16 mouse cellular contexts compared by ENCODE assay signal in the genomic region with DNA sequence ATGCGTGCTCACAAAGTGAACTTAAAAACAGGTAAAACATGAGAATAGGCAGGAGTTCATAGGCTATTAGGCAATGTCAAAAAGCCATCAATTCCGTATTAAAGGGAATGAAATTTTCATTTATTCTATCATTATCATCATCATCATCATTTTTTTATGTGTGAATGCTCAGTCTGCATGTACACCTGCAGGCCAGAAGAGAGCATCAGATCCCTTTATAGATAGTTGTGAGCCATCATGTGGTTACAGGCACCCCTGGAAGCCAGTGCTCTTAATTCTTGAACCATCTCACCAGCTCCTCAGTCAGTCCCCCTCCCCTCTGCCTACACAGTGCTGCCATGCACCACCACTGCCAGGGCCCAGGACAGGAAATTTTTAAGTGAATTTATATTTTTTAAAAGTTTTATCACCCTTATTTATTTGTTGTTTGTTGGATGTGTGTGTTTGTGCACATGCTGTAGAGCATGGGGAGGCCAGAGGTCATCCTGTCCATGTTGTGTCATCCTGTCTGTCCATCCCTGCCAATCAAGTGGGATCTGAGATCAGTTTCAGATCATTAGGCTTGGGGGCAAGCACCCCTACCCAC. TPM values are rescaled to one million over a fixed set of nuclear protein-coding genes. Genes with fewer than 3 reads are reported as not detected.
A peak's percentile ranks its signal among the peaks of the same experiment; 100 is the strongest.
DNase-seq lines count a peak whose midpoint lies in the region; ATAC-seq and TF ChIP-seq lines count a peak whose summit lies in the region.
"Had no signal": no experiment of that assay in that cellular context is flagged by ENCODE, and none has a peak within 500 bp of the region (broad histone marks: within the 10 kb centered on the region; RNA-seq: fewer than 3 reads in every experiment).

No protein-coding gene starts in this region.

- H3K4me1 ChIP-seq in hindbrain, postnatal 0 days (ENCODE audit: insufficient read depth, low read length): peaks cover 13% of the 10 kb centered on the region
- H3K4me1 ChIP-seq in hindbrain, embryonic 14.5 days (replicated peaks; ENCODE audit: control insufficient read depth, insufficient read depth, low read length): peaks cover 13% of the 10 kb centered on the region
- H3K4me1 ChIP-seq in CH12.LX (ENCODE audit: control insufficient read depth in 1 of 2, insufficient read depth in 2 of 2): peaks cover 11 to 18% of the 10 kb centered on the region in 2 experiments

- in situ Hi-C loops in CH12.LX (cut with MboI; ENCODE audit: low pct_ligation_motif_present, low pct_unique_long_range_greater_than_20kb, low sequenced_read_pairs): no loop called here

- DNase-seq in cerebellum, adult 9-10 months: peak; percentile 59
- DNase-seq in cerebellum, adult 11 months: no peak
- DNase-seq in hindbrain, postnatal 0 days (ENCODE audit: low spot score): no peak
- DNase-seq in hindbrain, embryonic 14.5 days (ENCODE audit: low spot score): no peak
- no peak for DNase-seq in CH12.LX (ENCODE audit: extremely low read depth)
- DNase-seq in kidney, adult 18-20 months: no peak
- no peak for DNase-seq in left cerebral cortex, adult 8-10 months (ENCODE audit: low spot score in 2 of 2)
- DNase-seq: adrenal gland, adult 8-10 months; adrenal gland, postnatal 36 days; heart, postnatal 36 days had no signal

- no peak overlapping the region for H3K4me3 ChIP-seq in hindbrain, postnatal 0 days (ENCODE audit: low read length)
- no peak overlapping the region for H3K4me3 ChIP-seq in hindbrain, embryonic 14.5 days (replicated peaks; ENCODE audit: low read length)
- H3K4me3 ChIP-seq in CH12.LX (replicated peaks in 1 of 3; ENCODE audit: low read depth in 2 of 3, low read length in 2 of 3, poor library complexity in 1 of 3): no peak overlapping the region
- H3K4me3 ChIP-seq: heart, embryonic 13.5 days had no signal

- peak; percentile 17 for TF ChIP-seq CTCF in hindbrain, postnatal 0 days (IDR thresholded peaks at IDR 0.05; ENCODE audit: low read depth)
- TF ChIP-seq CTCF in CH12.LX (conservative IDR thresholded peaks at IDR 0.05 in 1 of 2, IDR thresholded peaks at IDR 0.05 in 1 of 2; ENCODE audit: low read depth in 2 of 2, low read length in 2 of 2): peak in 1 of 2 experiments; percentile 37; a peak in 2 of 4 replicates

- H3K27ac ChIP-seq in hindbrain, postnatal 0 days: no peak overlapping the region
- H3K27ac ChIP-seq in hindbrain, embryonic 14.5 days: no peak overlapping the region
- no peak overlapping the region for H3K27ac ChIP-seq in CH12.LX (ENCODE audit: insufficient read depth, low read depth)
- H3K27ac ChIP-seq: embryonic facial prominence, embryonic 12.5 days; forebrain, embryonic 12.5 days; heart, embryonic 13.5 days; intestine, embryonic 15.5 days had no signal

- H3K36me3 ChIP-seq in hindbrain, postnatal 0 days (ENCODE audit: insufficient read depth, low read length): no peaks in the 10 kb centered on the region
- H3K36me3 ChIP-seq in hindbrain, embryonic 14.5 days (replicated peaks; ENCODE audit: control insufficient read depth, insufficient read depth): peaks cover 5% of the 10 kb centered on the region
- H3K36me3 ChIP-seq in CH12.LX (replicated peaks in 1 of 2; ENCODE audit: control insufficient read depth in 1 of 2, insufficient read depth in 1 of 2, low read length in 1 of 2): peaks cover 7 to 12% of the 10 kb centered on the region in 2 experiments
- H3K36me3 ChIP-seq: intestine, embryonic 15.5 days had no signal

- no peak overlapping the region for H3K9ac ChIP-seq in hindbrain, postnatal 0 days (replicated peaks; ENCODE audit: low read length)
- no peak overlapping the region for H3K9ac ChIP-seq in hindbrain, embryonic 14.5 days
- no peak overlapping the region for H3K9ac ChIP-seq in CH12.LX (ENCODE audit: insufficient read depth, low read depth)
- H3K9ac ChIP-seq: embryonic facial prominence, embryonic 12.5 days; forebrain, embryonic 12.5 days; heart, embryonic 13.5 days; intestine, embryonic 15.5 days had no signal

- no peak overlapping the region for H3K4me2 ChIP-seq in hindbrain, postnatal 0 days (ENCODE audit: low read depth, low read length)
- H3K4me2 ChIP-seq in hindbrain, embryonic 14.5 days (replicated peaks): no peak overlapping the region
- no peak overlapping the region for H3K4me2 ChIP-seq in CH12.LX (ENCODE audit: insufficient read depth, low read depth, poor library complexity, severe bottlenecking)
- H3K4me2 ChIP-seq: forebrain, embryonic 12.5 days had no signal

- no peaks in the 10 kb centered on the region for H3K27me3 ChIP-seq in hindbrain, postnatal 0 days (ENCODE audit: insufficient read depth, low read length)
- no peaks in the 10 kb centered on the region for H3K27me3 ChIP-seq in hindbrain, embryonic 14.5 days (ENCODE audit: control insufficient read depth, insufficient read depth, low read length)
- no peaks in the 10 kb centered on the region for H3K27me3 ChIP-seq in CH12.LX (replicated peaks)
- H3K27me3 ChIP-seq: embryonic facial prominence, embryonic 12.5 days; heart, embryonic 13.5 days; intestine, embryonic 15.5 days had no signal

- H3K79me2 ChIP-seq in CH12.LX (replicated peaks; ENCODE audit: control insufficient read depth, extremely low read depth, insufficient read depth, poor library complexity, severe bottlenecking): peaks cover 18% of the 10 kb centered on the region

- no peaks in the 10 kb centered on the region for H3K9me3 ChIP-seq in hindbrain, postnatal 0 days (ENCODE audit: low read length)
- no peaks in the 10 kb centered on the region for H3K9me3 ChIP-seq in hindbrain, embryonic 14.5 days (ENCODE audit: control insufficient read depth, low read length)
- peaks cover 2% of the 10 kb centered on the region for H3K9me3 ChIP-seq in CH12.LX (replicated peaks; ENCODE audit: low read length)
- H3K9me3 ChIP-seq: embryonic facial prominence, embryonic 12.5 days; forebrain, embryonic 12.5 days; heart, embryonic 13.5 days; intestine, embryonic 15.5 days had no signal

- TF ChIP-seq POLR2A in CH12.LX (IDR thresholded peaks at IDR 0.05; ENCODE audit: low read depth, low read length): no peak

- TF ChIP-seq RAD21 in CH12.LX (IDR thresholded peaks at IDR 0.05; ENCODE audit: low read depth, low read length): no peak; the same call in none of the 2 replicates

- 94% methylated on average over 2 of the region's 2 CpGs for WGBS in hindbrain, postnatal 0 days
- 94% methylated on average over 2 of the region's 2 CpGs for WGBS in hindbrain, embryonic 14.5 days

- no peak for ATAC-seq in hindbrain, postnatal 0 days
- no peak for ATAC-seq in hindbrain, embryonic 14.5 days (ENCODE audit: low FRiP score)
- ATAC-seq: forebrain, embryonic 16.5 days; hindbrain, embryonic 16.5 days; intestine, embryonic 15.5 days had no signal

- no peak for TF ChIP-seq EP300 in CH12.LX (IDR thresholded peaks at IDR 0.05; ENCODE audit: low read length)

- dilution Hi-C loops in CH12.LX (cut with MboI; ENCODE audit: extremely low pct_ligation_motif_present, extremely low pct_unique_long_range_greater_than_20kb, low sequenced_read_pairs): no loop called here

TF ChIP-seq in CH12.LX, 34 proteins besides CTCF, POLR2A, EP300 and RAD21:
- TF ChIP-seq CHD1 (IDR thresholded peaks at IDR 0.05; ENCODE audit: low read depth, low read length): no peak
- 0 out of 2 replicates have a peak, but pooled peaks have one; percentile 5 for TF ChIP-seq SMC3 (IDR thresholded peaks at IDR 0.05; ENCODE audit: low read depth, low read length)
TF ChIP-seq in CH12.LX: peak in this region for 1.

RNA-seq across cellular contexts. Expression of gene Zcwpw1, which starts 1.4 kb away (rescaled TPM):
- 3.8 and 4.9 TPM in 2 replicates for total RNA-seq in hindbrain, postnatal 0 days (2014; rRNA removed)
- 11.4 TPM in 2 replicates for polyA plus RNA-seq in hindbrain, postnatal 0 days (2015; fragmentation: Nextera tagmentation; extraction: Ambion mirVana)
- polyA plus RNA-seq in hindbrain, embryonic 14.5 days (2014; fragmentation: Nextera tagmentation; extraction: Ambion mirVana): 7.9 and 8.3 TPM in 2 replicates
- total RNA-seq in CH12.LX (2012; rRNA removed): 1.3 and 1.9 TPM in 2 replicates
- total RNA-seq in CH12.LX (2014; rRNA removed): 2.3 and 3.0 TPM in 2 replicates
- 1.5 and 2.8 TPM in 2 replicates for polyA plus RNA-seq in CH12.LX (2012; ENCODE audit: insufficient read length, low read depth)
- 1 to 10 TPM; 5.9 to 8.7 (median 7.8) TPM for total RNA-seq in left cerebral cortex, adult 8-10 months (2022)

RNA-seq across cellular contexts. Expression of gene Mepce, which starts 1.6 kb away (rescaled TPM):
- total RNA-seq in hindbrain, postnatal 0 days (2014; rRNA removed): 40.3 and 49.2 TPM in 2 replicates
- polyA plus RNA-seq in hindbrain, postnatal 0 days (2015; fragmentation: Nextera tagmentation; extraction: Ambion mirVana): 16.8 and 17.1 TPM in 2 replicates
- 11.0 and 11.7 TPM in 2 replicates for polyA plus RNA-seq in hindbrain, embryonic 14.5 days (2014; fragmentation: Nextera tagmentation; extraction: Ambion mirVana)
- total RNA-seq in CH12.LX (2012; rRNA removed) (32.7 and 38.5 TPM in 2 replicates), CH12.LX (2014; rRNA removed) (31.1 and 37.3 TPM in 2 replicates)
- polyA plus RNA-seq in CH12.LX (2012; ENCODE audit: insufficient read length, low read depth): 42.4 and 43.7 TPM in 2 replicates
- total RNA-seq in left cerebral cortex, adult 8-10 months (2022): 10 to 100 TPM; 42.8 to 57.8 (median 45.5) TPM

RNA-seq across cellular contexts. Expression of gene Ppp1r35, which starts 10.4 kb away (rescaled TPM):
- total RNA-seq in hindbrain, postnatal 0 days (2014; rRNA removed): 52.8 and 67.0 TPM in 2 replicates
- 35.5 and 37.1 TPM in 2 replicates for polyA plus RNA-seq in hindbrain, postnatal 0 days (2015; fragmentation: Nextera tagmentation; extraction: Ambion mirVana)
- polyA plus RNA-seq in hindbrain, embryonic 14.5 days (2014; fragmentation: Nextera tagmentation; extraction: Ambion mirVana): 51.1 and 58.7 TPM in 2 replicates
- total RNA-seq in CH12.LX (2012; rRNA removed) (31.6 and 34.6 TPM in 2 replicates), CH12.LX (2014; rRNA removed) (11.8 and 17.3 TPM in 2 replicates)
- 23.3 and 24.1 TPM in 2 replicates for polyA plus RNA-seq in CH12.LX (2012; ENCODE audit: insufficient read length, low read depth)
- 10 to 100 TPM; 14.5 to 20.2 (median 15.9) TPM for total RNA-seq in left cerebral cortex, adult 8-10 months (2022)

RNA-seq across cellular contexts. Expression of gene Tsc22d4, which starts 43.5 kb away (rescaled TPM):
- 383 and 444 TPM in 2 replicates for total RNA-seq in hindbrain, postnatal 0 days (2014; rRNA removed)
- polyA plus RNA-seq in hindbrain, postnatal 0 days (2015; fragmentation: Nextera tagmentation; extraction: Ambion mirVana): 251 and 270 TPM in 2 replicates
- 67.6 and 72.8 TPM in 2 replicates for polyA plus RNA-seq in hindbrain, embryonic 14.5 days (2014; fragmentation: Nextera tagmentation; extraction: Ambion mirVana)
- 32.0 and 39.9 TPM in 2 replicates for total RNA-seq in CH12.LX (2012; rRNA removed)
- 26.4 and 28.2 TPM in 2 replicates for total RNA-seq in CH12.LX (2014; rRNA removed)
- 91.2 and 103 TPM in 2 replicates for polyA plus RNA-seq in CH12.LX (2012; ENCODE audit: insufficient read length, low read depth)
- 100 to 1,000 TPM; 149 to 216 (median 162) TPM for total RNA-seq in left cerebral cortex, adult 8-10 months (2022)

RNA-seq across cellular contexts. Expression of gene Pilra, which starts 47.0 kb away (rescaled TPM):
- total RNA-seq in hindbrain, postnatal 0 days (2014; rRNA removed): 0.07 and 0.47 TPM in 2 replicates
- polyA plus RNA-seq in hindbrain, postnatal 0 days (2015; fragmentation: Nextera tagmentation; extraction: Ambion mirVana): 0.43 and 0.46 TPM in 2 replicates
- 0.40 and 0.62 TPM in 2 replicates for polyA plus RNA-seq in hindbrain, embryonic 14.5 days (2014; fragmentation: Nextera tagmentation; extraction: Ambion mirVana)
- total RNA-seq in CH12.LX (2012; rRNA removed) (0.08 and 0.13 TPM in 2 replicates), CH12.LX (2014; rRNA removed) (not detected in 2 replicates)
- polyA plus RNA-seq in CH12.LX (2012; ENCODE audit: insufficient read length, low read depth): 0.42 and 0.66 TPM in 2 replicates
- 1 to 10 TPM in 3 of 4 experiments, under 1 TPM in 1; 0.91 to 2.6 (median 1.8) TPM for total RNA-seq in left cerebral cortex, adult 8-10 months (2022)
- polyA plus RNA-seq: forebrain, embryonic 16.5 days had no signal
